ENCODE assay signal across 8 mouse cellular contexts in the genomic region with DNA sequence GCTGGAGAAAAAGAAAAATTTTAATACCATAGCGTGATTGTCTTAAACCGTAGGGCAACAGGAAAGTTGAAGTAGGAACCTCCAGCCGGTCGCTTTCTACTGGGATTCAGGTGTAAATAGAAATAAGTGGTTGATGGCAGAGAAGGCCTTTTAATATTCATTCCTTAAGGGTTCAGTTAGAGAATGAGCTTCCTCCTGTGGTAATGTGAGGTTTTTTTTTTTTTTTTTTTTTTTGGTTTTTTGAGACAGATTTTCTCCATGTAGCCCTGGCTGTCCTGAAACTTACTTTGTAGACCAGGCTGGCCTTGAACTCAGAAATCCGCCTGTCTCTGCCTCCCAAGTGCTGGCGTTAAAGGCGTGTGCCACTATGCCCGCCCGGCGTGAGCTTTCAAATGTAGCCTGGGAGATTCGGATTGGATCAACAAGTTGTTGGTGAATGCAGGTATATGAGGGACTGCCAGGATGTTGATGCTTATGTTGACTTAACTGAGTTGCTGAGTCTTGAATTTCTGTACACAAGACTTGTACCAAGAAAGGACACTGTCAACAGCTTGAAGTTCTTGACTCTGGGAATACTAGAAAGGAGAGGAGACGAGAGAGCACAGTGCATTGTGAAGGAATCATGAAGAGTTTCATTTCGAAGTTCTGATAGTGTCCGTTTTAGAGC. TPM values are rescaled to one million over a fixed set of nuclear protein-coding genes. Genes with fewer than 3 reads are reported as not detected.
DNase-seq lines count a peak whose midpoint lies in the region; ATAC-seq and TF ChIP-seq lines count a peak whose summit lies in the region.

No protein-coding gene starts in this region.

- H3K9me3 ChIP-seq in lung, embryonic 14.5 days (ENCODE audit: low read depth, low read length): no peaks in the 10 kb centered on the region
- no peaks in the 10 kb centered on the region for H3K9me3 ChIP-seq in embryonic facial prominence, embryonic 13.5 days
- no peaks in the 10 kb centered on the region for H3K9me3 ChIP-seq in intestine, postnatal 0 days (ENCODE audit: control insufficient read depth)
- no peaks in the 10 kb centered on the region for H3K9me3 ChIP-seq in neural tube, embryonic 15.5 days (replicated peaks)

- DNase-seq in lung, embryonic 14.5 days: no peak
- DNase-seq in lung, postnatal 10 days: no peak
- DNase-seq in left cerebral cortex, adult 11 months (ENCODE audit: low spot score): no peak
- no peak for DNase-seq in layer of hippocampus, postnatal 10 days (ENCODE audit: low spot score in 2 of 2)
- no peak for DNase-seq in layer of hippocampus, adult 11-12 months (ENCODE audit: low spot score)

- H3K27ac ChIP-seq in lung, embryonic 14.5 days (ENCODE audit: low read depth): no peak overlapping the region
- peak overlapping the region; percentile 90; the same call in 1 of the 2 replicates for H3K27ac ChIP-seq in embryonic facial prominence, embryonic 13.5 days
- H3K27ac ChIP-seq in intestine, postnatal 0 days (ENCODE audit: low read depth, low read length): no peak overlapping the region
- H3K27ac ChIP-seq in neural tube, embryonic 15.5 days (replicated peaks): no peak overlapping the region

- H3K4me1 ChIP-seq in lung, embryonic 14.5 days (ENCODE audit: insufficient read depth): no peaks in the 10 kb centered on the region
- peaks cover 14% of the 10 kb centered on the region for H3K4me1 ChIP-seq in embryonic facial prominence, embryonic 13.5 days
- no peaks in the 10 kb centered on the region for H3K4me1 ChIP-seq in intestine, postnatal 0 days (replicated peaks; ENCODE audit: control insufficient read depth, insufficient read depth, low read length)
- H3K4me1 ChIP-seq in neural tube, embryonic 15.5 days: peaks cover 16% of the 10 kb centered on the region

- peak overlapping the region; percentile 81 for H3K4me2 ChIP-seq in lung, embryonic 14.5 days
- H3K4me2 ChIP-seq in embryonic facial prominence, embryonic 13.5 days: peak overlapping the region; percentile 78
- peak overlapping the region; percentile 70 for H3K4me2 ChIP-seq in intestine, postnatal 0 days (replicated peaks; ENCODE audit: low read depth)
- peak overlapping the region; percentile 77 for H3K4me2 ChIP-seq in neural tube, embryonic 15.5 days

- peak overlapping the region; percentile 100 for H3K4me3 ChIP-seq in lung, embryonic 14.5 days (ENCODE audit: low read depth, low read length)
- peak overlapping the region; percentile 99 for H3K4me3 ChIP-seq in embryonic facial prominence, embryonic 13.5 days
- peak overlapping the region; percentile 99 for H3K4me3 ChIP-seq in intestine, postnatal 0 days (ENCODE audit: low read depth, low read length)
- H3K4me3 ChIP-seq in neural tube, embryonic 15.5 days (replicated peaks): peak overlapping the region; percentile 96

- no peaks in the 10 kb centered on the region for H3K27me3 ChIP-seq in lung, embryonic 14.5 days (ENCODE audit: insufficient read depth, low read length)
- no peaks in the 10 kb centered on the region for H3K27me3 ChIP-seq in embryonic facial prominence, embryonic 13.5 days
- no peaks in the 10 kb centered on the region for H3K27me3 ChIP-seq in intestine, postnatal 0 days (replicated peaks; ENCODE audit: control insufficient read depth, insufficient read depth, low read length)
- no peaks in the 10 kb centered on the region for H3K27me3 ChIP-seq in neural tube, embryonic 15.5 days (replicated peaks)

- WGBS in lung, embryonic 14.5 days: 56% methylated on average over 14 of the region's 14 CpGs
- WGBS in embryonic facial prominence, embryonic 13.5 days: 64% methylated on average over 14 of the region's 14 CpGs
- WGBS in intestine, postnatal 0 days: 53% methylated on average over 14 of the region's 14 CpGs
- WGBS in neural tube, embryonic 15.5 days: 68% methylated on average over 14 of the region's 14 CpGs

- H3K36me3 ChIP-seq in lung, embryonic 14.5 days (ENCODE audit: insufficient read depth): peaks cover 27% of the 10 kb centered on the region
- H3K36me3 ChIP-seq in embryonic facial prominence, embryonic 13.5 days: peaks cover 23% of the 10 kb centered on the region
- peaks cover 13% of the 10 kb centered on the region for H3K36me3 ChIP-seq in intestine, postnatal 0 days (ENCODE audit: control insufficient read depth, insufficient read depth)
- peaks cover 20% of the 10 kb centered on the region for H3K36me3 ChIP-seq in neural tube, embryonic 15.5 days

- TF ChIP-seq CTCF in lung, embryonic 14.5 days (IDR thresholded peaks at IDR 0.05; ENCODE audit: low read depth): no peak
- no peak for TF ChIP-seq CTCF in intestine, postnatal 0 days (IDR thresholded peaks at IDR 0.05; ENCODE audit: low read depth)

- H3K9ac ChIP-seq in lung, embryonic 14.5 days: peak overlapping the region; percentile 92
- H3K9ac ChIP-seq in embryonic facial prominence, embryonic 13.5 days: peak overlapping the region; percentile 95
- H3K9ac ChIP-seq in intestine, postnatal 0 days (ENCODE audit: low read depth, low read length): peak overlapping the region; percentile 97
- peak overlapping the region; percentile 97 for H3K9ac ChIP-seq in neural tube, embryonic 15.5 days (replicated peaks)

- ATAC-seq in lung, embryonic 14.5 days (ENCODE audit: insufficient read depth): no peak
- no peak for ATAC-seq in embryonic facial prominence, embryonic 13.5 days (ENCODE audit: insufficient number of reproducible peaks, insufficient read depth, low FRiP score, low TSS enrichment, low read depth)
- ATAC-seq in intestine, postnatal 0 days: no peak
- no peak for ATAC-seq in neural tube, embryonic 15.5 days (ENCODE audit: low FRiP score)

RNA-seq across cellular contexts. Expression of a gene that starts 1.2 kb away (rescaled TPM):
- 296 and 301 TPM in 2 replicates for polyA plus RNA-seq in lung, embryonic 14.5 days (2014; fragmentation: Nextera tagmentation; extraction: Ambion mirVana)
- polyA plus RNA-seq in embryonic facial prominence, embryonic 13.5 days (2015; fragmentation: Nextera tagmentation; extraction: Ambion mirVana): 288 and 317 TPM in 2 replicates
- polyA plus RNA-seq in intestine, postnatal 0 days (2015; fragmentation: Nextera tagmentation; extraction: Ambion mirVana): 156 and 171 TPM in 2 replicates
- 271 and 274 TPM in 2 replicates for polyA plus RNA-seq in neural tube, embryonic 15.5 days (2015; fragmentation: Nextera tagmentation; extraction: Ambion mirVana)
- total RNA-seq in layer of hippocampus, postnatal 10 days (2021): 100 to 1,000 TPM; 106 to 116 TPM

RNA-seq across cellular contexts. Expression of a gene that starts 46.6 kb away (rescaled TPM):
- polyA plus RNA-seq in lung, embryonic 14.5 days (2014; fragmentation: Nextera tagmentation; extraction: Ambion mirVana): 274 TPM in 2 replicates
- 258 and 268 TPM in 2 replicates for polyA plus RNA-seq in embryonic facial prominence, embryonic 13.5 days (2015; fragmentation: Nextera tagmentation; extraction: Ambion mirVana)
- polyA plus RNA-seq in intestine, postnatal 0 days (2015; fragmentation: Nextera tagmentation; extraction: Ambion mirVana): 109 and 113 TPM in 2 replicates
- 168 and 184 TPM in 2 replicates for polyA plus RNA-seq in neural tube, embryonic 15.5 days (2015; fragmentation: Nextera tagmentation; extraction: Ambion mirVana)
- 100 to 1,000 TPM; 152 to 164 TPM for total RNA-seq in layer of hippocampus, postnatal 10 days (2021)

RNA-seq across cellular contexts. Expression of a gene that starts 47.2 kb away (rescaled TPM):
- polyA plus RNA-seq in lung, embryonic 14.5 days (2014; fragmentation: Nextera tagmentation; extraction: Ambion mirVana): 0.88 and 0.96 TPM in 2 replicates
- polyA plus RNA-seq in embryonic facial prominence, embryonic 13.5 days (2015; fragmentation: Nextera tagmentation; extraction: Ambion mirVana): 3.7 and 4.0 TPM in 2 replicates
- polyA plus RNA-seq in intestine, postnatal 0 days (2015; fragmentation: Nextera tagmentation; extraction: Ambion mirVana): 0.61 and 0.64 TPM in 2 replicates
- polyA plus RNA-seq in neural tube, embryonic 15.5 days (2015; fragmentation: Nextera tagmentation; extraction: Ambion mirVana): 69.6 and 82.7 TPM in 2 replicates
- 100 to 1,000 TPM; 277 to 285 TPM for total RNA-seq in layer of hippocampus, postnatal 10 days (2021)

RNA-seq across cellular contexts. Expression of a gene that starts 51.8 kb away (rescaled TPM):
- 20.1 and 21.8 TPM in 2 replicates for polyA plus RNA-seq in lung, embryonic 14.5 days (2014; fragmentation: Nextera tagmentation; extraction: Ambion mirVana)
- polyA plus RNA-seq in embryonic facial prominence, embryonic 13.5 days (2015; fragmentation: Nextera tagmentation; extraction: Ambion mirVana): 25.4 and 28.0 TPM in 2 replicates
- 8.7 and 9.1 TPM in 2 replicates for polyA plus RNA-seq in intestine, postnatal 0 days (2015; fragmentation: Nextera tagmentation; extraction: Ambion mirVana)
- polyA plus RNA-seq in neural tube, embryonic 15.5 days (2015; fragmentation: Nextera tagmentation; extraction: Ambion mirVana): 34.7 and 41.3 TPM in 2 replicates
- 10 to 100 TPM; 43.5 to 46.0 TPM for total RNA-seq in layer of hippocampus, postnatal 10 days (2021)

Comparison
In these comparisons a context has a peak if more than half of its experiments do, and no peak if none do; other contexts are left out.
1. RNA of a gene that starts 47.2 kb away (polyA plus RNA-seq): 69.6 to 82.7 TPM in neural tube, embryonic 15.5 days; 3.7 to 4.0 TPM in embryonic facial prominence, embryonic 13.5 days, 0.88 to 0.96 TPM in lung, embryonic 14.5 days and 0.61 to 0.64 TPM in intestine, postnatal 0 days; every median in the first group is over 10 times any median in the second.
2. Peak in every context shown above with its lines, with median percentiles within 50 percentile points of each other: H3K4me2 ChIP-seq, H3K4me3 ChIP-seq and H3K9ac ChIP-seq.